Mouse (Mus musculus) limb, embryonic 13.5 days (tissue): ENCODE measurements around the gene Cep112. TPM values are rescaled to one million over a fixed set of nuclear protein-coding genes. Genes with fewer than 3 reads are reported as not detected.

ENCODE experiments used
- ATAC-seq: fragments of 200-750 bp; cut with Nextera tagmentation; 2 replicates; pipeline ENCODE4 v1.8.0; 2017; ENCODE audit warnings: low read depth, moderate number of reproducible peaks, moderate TSS enrichment; ENCODE audit not compliant: low FRiP score
- H3K27ac ChIP-seq: fragments of 300-500 bp; sonication (generic); 2 replicates; pipeline ENCODE4 v1.5.1; 2015; ENCODE audit warnings: inconsistent platforms, mild to moderate bottlenecking, moderate library complexity
- H3K27me3 ChIP-seq: fragments of 300-500 bp; sonication (generic); 2 replicates; pipeline ENCODE4 v1.6.1; 2015; ENCODE audit warnings: mild to moderate bottlenecking, inconsistent platforms
- H3K36me3 ChIP-seq: fragments of 300-500 bp; sonication (generic); 2 replicates; pipeline ENCODE4 v1.6.1; 2015; ENCODE audit warnings: inconsistent platforms, mild to moderate bottlenecking, moderate library complexity
- H3K4me1 ChIP-seq: fragments of 300-500 bp; sonication (generic); 2 replicates; pipeline ENCODE4 v1.6.1; 2015; ENCODE audit warnings: inconsistent platforms
- H3K4me2 ChIP-seq: fragments of 300-500 bp; sonication (generic); replicated peaks from 2 replicates; pipeline ENCODE4 v1.6.1; 2015; ENCODE audit warnings: inconsistent platforms, mild to moderate bottlenecking, moderate library complexity
- H3K4me3 ChIP-seq: fragments of 300-500 bp; sonication (generic); 2 replicates; pipeline ENCODE4 v1.5.1; 2015; ENCODE audit warnings: moderate library complexity, mild to moderate bottlenecking, inconsistent platforms
- H3K9ac ChIP-seq: fragments of 300-500 bp; sonication (generic); 2 replicates; pipeline ENCODE4 v1.6.1; 2015; ENCODE audit warnings: mild to moderate bottlenecking, inconsistent platforms
- H3K9me3 ChIP-seq: fragments of 300-500 bp; sonication (generic); 2 replicates; pipeline ENCODE4 v1.6.1; 2016; ENCODE audit warnings: inconsistent platforms
- WGBS: fragments of 180-500 bp; shearing (Covaris S2); methylation state at CpG from one replicate; pipeline ENCODE4 v1.1.7; 2015; 5-methylcytosine and 5-hydroxymethylcytosine counted together
- polyA plus RNA-seq: library from polyadenylated mRNA; unstranded; fragments of >200 nt; fragmentation: Nextera tagmentation; extraction: Ambion mirVana; gene quantifications from 2 replicates; pipeline ENCODE4 v1.2.1, GENCODE M21; 2015

The Cep112 gene
- polyA plus RNA-seq, 1 experiment from 2014 or later: 20.7 TPM

DNA sequence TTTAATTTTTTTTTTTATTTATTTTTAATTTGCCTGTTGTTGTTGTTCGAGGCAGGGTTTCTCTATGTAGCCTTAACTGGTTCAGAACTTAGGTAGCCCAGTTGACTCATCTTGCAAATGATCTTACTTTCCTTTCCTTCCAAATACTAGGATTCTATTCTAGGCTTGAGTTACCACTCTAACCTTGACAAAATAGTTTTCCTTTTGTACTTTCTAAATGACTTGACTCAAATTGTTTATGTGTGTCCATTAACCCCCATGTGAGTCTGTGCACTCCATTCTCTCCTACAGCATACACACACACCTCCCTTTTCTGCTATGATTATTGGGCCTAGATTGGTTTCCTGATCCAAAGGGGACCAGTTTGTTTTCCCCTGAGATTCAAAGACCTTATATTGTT is 128.9 kb downstream of the Cep112 start:
- no peaks in the 10 kb centered on the region for H3K9me3 ChIP-seq
- H3K4me1 ChIP-seq: peaks cover 8% of the 10 kb centered on the region
- H3K9ac ChIP-seq: no peak overlapping the region
- no peak overlapping the region for H3K4me3 ChIP-seq
- no peaks in the 10 kb centered on the region for H3K27me3 ChIP-seq
- WGBS: 76% methylated on average over 1 of the region's 1 CpGs
- ATAC-seq: no peak
- H3K36me3 ChIP-seq: no peaks in the 10 kb centered on the region
- no peak overlapping the region for H3K4me2 ChIP-seq
- no peak overlapping the region for H3K27ac ChIP-seq

DNA sequence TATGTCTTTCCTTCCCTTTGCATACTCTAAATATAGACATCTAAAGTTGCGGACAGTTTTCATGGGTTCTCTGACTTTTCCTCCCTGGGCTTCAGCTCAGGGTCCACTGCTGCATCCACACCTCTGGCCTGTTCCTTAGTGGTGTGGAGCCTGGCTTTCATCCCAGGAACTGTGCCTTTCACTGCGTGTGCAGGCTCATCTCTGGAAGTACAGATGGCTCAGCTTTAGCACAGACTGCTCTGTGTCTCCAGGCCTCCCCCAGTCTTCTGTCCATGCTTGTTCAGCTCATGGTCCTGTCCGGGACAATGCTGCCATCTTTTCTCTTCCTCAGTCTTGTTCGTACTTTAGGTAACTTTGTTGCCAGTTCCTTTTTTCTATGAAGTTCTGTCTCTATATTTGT is 133.6 kb downstream of the Cep112 start:
- Histone ChIP-seq H3K4me1 (peaks cover 1% of the 10 kb centered on the region; the same call in 1 of the 2 replicates), H3K9ac (no peak overlapping the region), H3K4me3 (no peak overlapping the region), H3K36me3 (no peaks in the 10 kb centered on the region), H3K27me3 (no peaks in the 10 kb centered on the region), H3K4me2 (no peak overlapping the region), H3K9me3 (no peaks in the 10 kb centered on the region), H3K27ac (no peak overlapping the region)
- no peak for ATAC-seq
- 68% methylated on average over 4 of the region's 4 CpGs for WGBS

DNA sequence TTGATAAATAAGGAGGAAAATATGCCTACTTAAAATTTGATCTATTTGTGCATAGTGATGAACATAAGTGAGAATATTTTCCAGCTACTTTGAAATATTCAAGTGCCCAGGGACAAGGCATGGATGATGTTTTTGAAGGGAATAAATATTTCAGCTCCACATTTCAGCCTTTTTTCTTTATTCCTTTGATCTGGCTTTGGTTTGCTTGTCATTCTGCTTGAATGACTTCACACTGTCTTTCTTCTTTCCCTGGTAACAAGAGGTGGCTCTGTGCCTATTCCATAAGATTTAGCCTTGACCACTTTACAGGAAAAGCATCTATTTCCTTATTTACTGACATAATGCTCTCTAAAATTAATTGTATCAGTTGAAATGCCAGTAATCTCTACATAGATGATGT is 134.5 kb downstream of the Cep112 start:
- Histone ChIP-seq H3K4me2 (no peak overlapping the region), H3K27me3 (no peaks in the 10 kb centered on the region), H3K36me3 (no peaks in the 10 kb centered on the region), H3K4me1 (no peaks in the 10 kb centered on the region), H3K9me3 (no peaks in the 10 kb centered on the region), H3K27ac (no peak overlapping the region), H3K4me3 (no peak overlapping the region), H3K9ac (no peak overlapping the region)
- no peak for ATAC-seq

DNA sequence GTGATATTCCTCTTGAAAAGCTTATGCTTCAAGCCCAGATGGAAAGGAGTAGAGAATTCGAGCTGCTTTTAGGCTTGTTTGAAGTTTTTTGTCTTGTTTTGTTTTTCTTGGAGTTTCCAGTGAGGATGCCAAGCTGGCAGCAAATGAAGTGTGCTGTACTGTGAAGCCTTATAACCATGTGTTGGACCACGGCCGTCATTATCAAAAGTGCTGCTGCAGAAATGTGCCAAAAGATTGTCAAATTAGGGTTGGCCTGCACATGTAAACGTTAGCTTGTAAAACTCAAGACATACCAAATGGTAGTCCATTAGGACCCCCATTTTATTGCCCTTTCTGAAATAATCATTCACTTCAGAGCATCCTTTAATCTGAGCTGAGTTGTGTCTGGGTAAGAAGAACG is 137.1 kb downstream of the Cep112 start:
- no peak overlapping the region for H3K27ac ChIP-seq
- no peak overlapping the region for H3K4me2 ChIP-seq
- H3K4me1 ChIP-seq: no peaks in the 10 kb centered on the region
- H3K9me3 ChIP-seq: no peaks in the 10 kb centered on the region
- no peaks in the 10 kb centered on the region for H3K36me3 ChIP-seq
- no peak overlapping the region for H3K9ac ChIP-seq
- no peak for ATAC-seq
- 28% methylated on average over 5 of the region's 5 CpGs for WGBS
- no peaks in the 10 kb centered on the region for H3K27me3 ChIP-seq
- no peak overlapping the region for H3K4me3 ChIP-seq

DNA sequence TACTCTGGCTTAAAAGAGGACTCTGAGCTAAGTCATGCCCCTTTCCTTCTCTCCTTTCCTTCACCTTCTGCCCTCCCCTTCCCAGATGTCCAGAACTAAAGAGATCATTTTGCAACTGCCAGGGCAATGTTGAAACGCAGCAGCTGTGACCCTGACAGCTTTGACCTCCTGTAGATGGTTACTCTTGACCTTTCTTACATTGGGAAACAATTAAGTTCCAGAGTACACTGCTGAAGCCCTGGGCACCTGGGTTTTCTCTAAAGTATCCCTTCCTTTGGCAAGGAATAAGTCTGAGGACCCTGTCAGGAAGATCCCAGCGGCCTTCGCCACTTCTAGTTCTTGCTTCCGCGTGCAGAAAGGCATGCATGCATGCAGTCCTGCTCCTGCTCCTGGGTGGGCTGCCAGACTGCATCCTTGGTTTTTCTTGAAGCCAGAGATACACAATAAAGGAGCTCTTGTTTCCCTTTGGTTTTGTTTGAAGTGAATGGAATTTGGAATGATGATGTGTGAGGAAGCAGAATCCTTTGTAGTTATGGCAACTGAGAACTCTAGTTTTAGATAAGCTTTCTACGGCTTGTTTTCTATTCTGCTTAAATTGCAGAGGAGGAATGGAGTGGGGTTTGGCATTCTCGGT is 161.7 kb downstream of the Cep112 start:
- Histone ChIP-seq H3K27ac (no peak overlapping the region), H3K9ac (no peak overlapping the region), H3K4me2 (no peak overlapping the region), H3K27me3 (no peaks in the 10 kb centered on the region), H3K4me1 (0 out of 2 replicates have a peak, but pooled peaks cover 7% of the 10 kb centered on the region), H3K9me3 (no peaks in the 10 kb centered on the region), H3K36me3 (peaks cover 2% of the 10 kb centered on the region; the same call in 1 of the 2 replicates), H3K4me3 (no peak overlapping the region)
- WGBS: 30% methylated on average over 7 of the region's 7 CpGs
- ATAC-seq: no peak

DNA sequence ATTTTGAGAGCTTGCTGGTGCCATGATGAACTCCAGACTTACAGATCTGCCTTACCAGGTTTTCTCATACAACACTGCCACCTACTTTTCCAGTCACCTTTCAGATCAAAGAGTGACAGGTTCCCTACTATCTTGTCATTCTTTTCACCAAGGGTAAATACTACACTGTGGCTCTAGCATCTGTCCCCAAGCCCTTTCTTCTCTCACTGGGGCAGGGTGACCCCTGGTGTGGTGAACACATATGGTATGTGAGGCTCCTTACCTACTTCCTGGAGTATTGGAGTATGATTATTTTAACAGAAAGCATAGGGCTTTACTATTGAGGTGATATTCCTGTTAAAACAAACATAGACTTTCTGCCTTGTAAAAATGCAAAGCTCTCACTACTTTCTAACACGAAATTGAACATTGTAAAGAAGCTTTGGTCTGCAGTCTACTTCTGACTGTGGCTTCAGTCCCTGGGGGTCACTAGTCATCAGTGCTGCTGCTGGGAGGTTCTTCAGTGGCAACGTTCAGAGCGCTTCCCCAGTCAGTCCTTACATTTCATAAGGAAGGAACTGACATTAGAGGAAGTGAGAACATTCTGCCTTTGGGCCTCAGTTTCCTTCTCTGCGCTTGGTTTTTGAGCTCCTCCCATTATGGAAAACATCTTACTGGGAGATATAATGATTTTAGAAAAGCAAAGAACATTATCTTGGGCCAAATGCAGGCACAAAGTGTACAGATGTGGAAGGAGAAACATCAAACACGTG is 168.4 kb downstream of the Cep112 start:
- Histone ChIP-seq H3K4me3 (no peak overlapping the region), H3K36me3 (peaks cover 2% of the 10 kb centered on the region; the same call in 1 of the 2 replicates), H3K27ac (no peak overlapping the region), H3K9me3 (no peaks in the 10 kb centered on the region), H3K4me1 (peaks cover 3% of the 10 kb centered on the region; the same call in 1 of the 2 replicates), H3K9ac (no peak overlapping the region), H3K4me2 (no peak overlapping the region), H3K27me3 (no peaks in the 10 kb centered on the region)
- 58% methylated on average over 5 of the region's 5 CpGs for WGBS
- ATAC-seq: no peak

DNA sequence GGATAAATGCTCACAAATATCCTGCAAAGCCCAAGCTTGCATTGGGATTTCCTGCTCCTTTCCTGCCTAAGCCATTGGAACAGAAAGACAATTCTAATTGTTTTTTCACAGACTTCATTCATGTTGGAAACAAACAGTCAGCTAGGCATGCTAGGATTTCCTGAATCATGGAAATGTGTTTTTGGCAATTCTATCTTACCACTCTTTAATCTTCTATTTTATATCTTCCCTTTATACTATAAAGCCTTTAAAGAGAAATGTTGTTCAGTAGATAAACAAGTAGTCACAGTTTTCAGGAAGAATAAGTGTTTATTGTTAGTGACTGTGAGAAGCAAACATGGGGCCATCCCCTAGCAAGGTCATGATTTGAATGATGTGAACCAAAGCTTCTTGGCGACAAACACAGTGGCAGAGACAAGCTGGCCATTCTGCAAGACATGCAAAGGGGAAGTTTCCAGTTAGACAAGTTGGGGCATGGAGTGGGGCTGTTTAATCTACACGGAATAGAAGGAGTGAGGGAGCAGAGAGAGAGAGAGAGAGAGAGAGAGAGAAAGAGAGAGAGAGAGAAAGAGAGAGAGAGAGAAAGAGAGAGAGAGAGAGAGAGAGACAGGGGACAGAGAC is 169.1 kb downstream of the Cep112 start:
- Histone ChIP-seq H3K9ac (no peak overlapping the region), H3K27me3 (no peaks in the 10 kb centered on the region), H3K27ac (no peak overlapping the region), H3K4me2 (no peak overlapping the region), H3K4me3 (no peak overlapping the region), H3K36me3 (peaks cover 2% of the 10 kb centered on the region; the same call in 1 of the 2 replicates), H3K9me3 (no peaks in the 10 kb centered on the region), H3K4me1 (peaks cover 3% of the 10 kb centered on the region; the same call in 1 of the 2 replicates)
- 70% methylated on average over 2 of the region's 2 CpGs for WGBS
- ATAC-seq: no peak

DNA sequence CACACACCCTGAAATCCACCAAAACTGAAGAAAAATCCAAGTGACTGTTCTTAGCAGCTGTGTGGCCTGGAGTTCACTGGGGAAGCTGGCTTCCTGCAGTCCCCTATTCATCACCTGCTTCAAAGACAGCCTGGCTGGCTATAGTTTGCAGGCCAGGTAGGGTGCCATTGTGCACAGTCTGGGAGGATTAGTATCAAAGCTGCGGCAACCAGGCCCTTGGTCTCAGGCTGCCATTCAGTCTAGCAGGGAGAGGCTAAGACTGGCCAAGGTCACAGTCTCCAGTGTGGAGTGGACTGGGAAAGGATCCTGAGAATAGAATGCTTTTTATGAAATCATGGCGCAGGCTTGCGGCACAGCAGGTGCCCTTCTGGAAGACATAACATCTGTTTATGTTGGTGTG is 180.3 kb downstream of the Cep112 start:
- 43% methylated on average over 3 of the region's 3 CpGs for WGBS
- Histone ChIP-seq H3K4me2 (no peak overlapping the region), H3K9ac (no peak overlapping the region), H3K4me1 (0 out of 2 replicates have a peak, but pooled peaks cover 5% of the 10 kb centered on the region), H3K9me3 (no peaks in the 10 kb centered on the region), H3K36me3 (no peaks in the 10 kb centered on the region), H3K27ac (no peak overlapping the region), H3K27me3 (no peaks in the 10 kb centered on the region), H3K4me3 (no peak overlapping the region)
- no peak for ATAC-seq

DNA sequence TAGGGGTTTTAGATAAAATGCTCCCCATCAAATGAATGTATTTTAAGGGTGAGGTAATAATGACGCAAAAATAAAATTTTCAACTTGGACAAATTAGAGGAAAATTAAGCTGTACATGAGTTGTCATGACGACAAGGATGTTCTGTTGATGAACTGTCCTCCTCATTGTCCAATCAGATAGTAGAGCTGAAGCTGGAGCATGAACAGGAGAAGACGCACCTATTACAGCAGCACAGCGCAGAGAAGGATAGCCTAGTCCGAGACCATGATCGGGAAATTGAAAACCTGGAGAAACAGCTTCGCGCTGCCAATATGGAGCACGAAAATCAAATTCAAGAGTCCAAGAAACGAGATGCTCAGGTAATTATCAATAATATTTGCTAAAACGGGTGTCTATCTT is 181.0 kb downstream of the Cep112 start:
- 89% methylated on average over 11 of the region's 11 CpGs for WGBS
- Histone ChIP-seq H3K4me1 (0 out of 2 replicates have a peak, but pooled peaks cover 5% of the 10 kb centered on the region), H3K27ac (no peak overlapping the region), H3K9ac (no peak overlapping the region), H3K27me3 (no peaks in the 10 kb centered on the region), H3K4me3 (no peak overlapping the region), H3K4me2 (no peak overlapping the region), H3K9me3 (no peaks in the 10 kb centered on the region), H3K36me3 (no peaks in the 10 kb centered on the region)
- no peak for ATAC-seq

DNA sequence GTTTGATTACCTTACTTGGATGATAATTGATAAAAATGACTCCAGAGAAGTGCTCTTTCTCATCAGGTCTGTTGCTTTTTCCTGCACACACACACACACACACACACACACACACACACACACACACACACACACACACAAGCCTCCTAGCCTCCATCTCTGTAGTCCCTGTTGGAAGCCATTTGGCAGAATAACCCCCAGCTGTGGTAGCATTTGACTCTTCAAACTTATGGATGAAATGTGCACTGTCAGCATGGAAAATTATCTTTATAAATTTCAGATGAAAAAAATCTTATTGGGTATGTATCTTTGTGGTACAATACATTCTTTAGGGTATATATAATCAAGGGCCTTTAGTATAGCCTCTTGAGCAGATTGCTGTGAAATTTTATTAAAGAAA is 181.8 kb downstream of the Cep112 start:
- ATAC-seq: no peak
- Histone ChIP-seq H3K4me2 (no peak overlapping the region), H3K4me3 (no peak overlapping the region), H3K4me1 (0 out of 2 replicates have a peak, but pooled peaks cover 5% of the 10 kb centered on the region), H3K9me3 (no peaks in the 10 kb centered on the region), H3K27me3 (no peaks in the 10 kb centered on the region), H3K36me3 (no peaks in the 10 kb centered on the region), H3K9ac (no peak overlapping the region), H3K27ac (no peak overlapping the region)

DNA sequence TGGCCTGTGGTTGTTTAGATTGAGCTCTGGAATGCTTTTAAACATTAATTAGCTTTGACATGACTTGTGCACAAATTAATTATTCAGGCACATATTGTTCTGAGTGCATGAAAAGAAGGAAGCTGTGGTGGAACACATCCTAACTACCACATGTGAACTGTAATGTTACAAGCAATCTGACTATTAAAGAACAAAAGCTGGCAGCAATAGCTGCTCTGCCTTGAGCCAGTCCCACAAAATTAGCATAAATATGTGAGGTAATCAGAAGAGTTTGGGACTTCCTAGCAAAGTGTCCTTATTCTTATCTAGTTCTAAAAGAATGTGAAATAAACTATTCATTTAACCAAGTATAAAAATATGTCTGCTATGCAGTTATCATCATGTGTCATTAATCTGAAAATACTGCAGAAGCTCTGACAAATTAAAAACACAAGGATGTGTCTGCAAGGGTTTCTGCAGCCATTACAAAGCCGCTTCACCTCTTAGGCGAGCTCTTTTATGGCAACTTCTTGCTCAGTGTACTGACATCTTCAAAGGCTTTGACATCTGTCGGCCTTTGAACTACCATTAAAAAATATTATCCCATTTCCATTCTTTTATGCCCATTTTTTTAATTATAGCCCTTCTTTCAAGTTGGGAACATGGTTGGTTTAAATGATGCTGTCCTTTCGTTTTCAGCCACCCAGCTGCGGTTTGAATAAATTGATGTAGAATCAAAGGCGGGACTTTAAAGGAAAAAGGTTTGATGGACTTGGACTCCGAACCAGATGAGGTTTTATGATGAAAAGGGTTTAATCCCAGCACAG is 195.8 kb downstream of the Cep112 start:
- Histone ChIP-seq H3K27ac (no peak overlapping the region), H3K4me2 (peak overlapping the region; percentile 28)

More for the DNA sequence above, 195.8 kb downstream of the Cep112 start:
- no peaks in the 10 kb centered on the region for H3K27me3 ChIP-seq
- H3K9me3 ChIP-seq: peaks cover 3% of the 10 kb centered on the region; the same call in 1 of the 2 replicates
- H3K36me3 ChIP-seq: no peaks in the 10 kb centered on the region
- ATAC-seq: no peak
- no peak overlapping the region for H3K4me3 ChIP-seq
- WGBS: 15% methylated on average over 7 of the region's 7 CpGs
- H3K4me1 ChIP-seq: 0 out of 2 replicates have a peak, but pooled peaks cover 10% of the 10 kb centered on the region
- no peak overlapping the region for H3K9ac ChIP-seq
